Mouse (Mus musculus) kidney, embryonic 14.5 days (tissue): ENCODE measurements around the gene Ubtd1. TPM values are rescaled to one million over a fixed set of nuclear protein-coding genes. Genes with fewer than 3 reads are reported as not detected.

Experiments
- ATAC-seq: fragments of 200-750 bp; cut with Nextera tagmentation; 2 replicates; pipeline ENCODE4 v1.8.0; 2017; ENCODE audit warnings: moderate number of reproducible peaks, mild to moderate bottlenecking, moderate TSS enrichment, moderate library complexity; ENCODE audit not compliant: low FRiP score, low TSS enrichment
- H3K27ac ChIP-seq: fragments of 300-500 bp; sonication (generic); 2 replicates; pipeline ENCODE4 v1.5.1; 2014; ENCODE audit warnings: low read depth, mild to moderate bottlenecking, low read length, moderate library complexity, mixed read lengths
- H3K27me3 ChIP-seq: fragments of 300-500 bp; sonication (generic); 2 replicates; pipeline ENCODE4 v1.6.1; 2014; ENCODE audit warnings: mild to moderate bottlenecking, low read length; ENCODE audit not compliant: control insufficient read depth, insufficient read depth
- H3K36me3 ChIP-seq: fragments of 300-500 bp; sonication (generic); 2 replicates; pipeline ENCODE4 v1.6.1; 2014; ENCODE audit warnings: low read length, mixed read lengths; ENCODE audit not compliant: control insufficient read depth, insufficient read depth
- H3K4me1 ChIP-seq: fragments of 300-500 bp; sonication (generic); 2 replicates; pipeline ENCODE4 v1.6.1; 2014; ENCODE audit warnings: low read length, mixed read lengths; ENCODE audit not compliant: control insufficient read depth, insufficient read depth
- H3K4me2 ChIP-seq: fragments of 300-500 bp; sonication (generic); replicated peaks from 2 replicates; pipeline ENCODE4 v1.6.1; 2014; ENCODE audit warnings: low read depth, mild to moderate bottlenecking, low read length
- H3K4me3 ChIP-seq: fragments of 300-500 bp; sonication (generic); 2 replicates; pipeline ENCODE4 v1.5.1; 2014; ENCODE audit warnings: mild to moderate bottlenecking, low read length
- H3K9ac ChIP-seq: fragments of 300-500 bp; sonication (generic); 2 replicates; pipeline ENCODE4 v1.6.1; 2014; ENCODE audit warnings: low read depth, mild to moderate bottlenecking, low read length, moderate library complexity
- H3K9me3 ChIP-seq: fragments of 300-500 bp; sonication (generic); 2 replicates; pipeline ENCODE4 v1.6.1; 2016; ENCODE audit warnings: low read length; ENCODE audit not compliant: control insufficient read depth
- WGBS: fragments of 180-500 bp; shearing (Covaris S2); extraction: QIAGEN DNeasy Blood & Tissue Kit; methylation state at CpG from one replicate; pipeline ENCODE4 v1.1.7; 2014; 5-methylcytosine and 5-hydroxymethylcytosine counted together
- polyA plus RNA-seq: library from polyadenylated mRNA; unstranded; fragments of >200 nt; fragmentation: Nextera tagmentation; extraction: Ambion mirVana; gene quantifications from 2 replicates; pipeline ENCODE4 v1.2.1, GENCODE M21; 2014

Gene Ubtd1
- polyA plus RNA-seq, result 23.1 and 29.8 TPM in 2 replicates

- Histone ChIP-seq H3K9ac (peak within 1 kb of the TSS; percentile 92), H3K9me3 (no peaks in the 10 kb centered on the region), H3K4me3 (peak within 1 kb of the TSS; percentile 77), H3K4me2 (peak within 1 kb of the TSS; percentile 88), H3K4me1 (0 out of 2 replicates have a peak, but pooled peaks cover 3% of the 10 kb centered on the region), H3K27me3 (no peaks in the 10 kb centered on the region), H3K36me3 (no peaks in the 10 kb centered on the region), H3K27ac (peak within 1 kb of the TSS; percentile 84)
- no peak; the same call in 1 of the 2 replicates for ATAC-seq
- 0% methylated on average over 33 of the region's 33 CpGs for WGBS
These were observed at the start of gene Ubtd1 for GRCm38 (mm10) chr19:41981595-41981927. Ubtd1 (plus strand) TSS chr19:41981763.

GRCm38 (mm10) chr19:41932686-41933085 is 48.9 kb upstream of the Ubtd1 start:
- Histone ChIP-seq H3K4me3 (peak overlapping the region; percentile 87), H3K4me2 (peak overlapping the region; percentile 66), H3K27ac (peak overlapping the region; percentile 49; the same call in 1 of the 2 replicates), H3K9ac (peak overlapping the region; percentile 79), H3K4me1 (peaks cover 7% of the 10 kb centered on the region; the same call in 1 of the 2 replicates), H3K36me3 (peaks cover 22% of the 10 kb centered on the region), H3K9me3 (no peaks in the 10 kb centered on the region), H3K27me3 (no peaks in the 10 kb centered on the region)
- under 1% methylated on average over 28 of the region's 28 CpGs for WGBS
- ATAC-seq, result peak; percentile 6; the same call in 1 of the 2 replicates

GRCm38 (mm10) chr19:41933179-41934086 is 48.1 kb upstream of the Ubtd1 start, which contains the start of the genes Exosc1 and Zdhhc16:
Exosc1 (minus strand) TSS chr19:41933423.
Zdhhc16 (plus strand) TSS chr19:41933480.
- peak; percentile 100 for ATAC-seq
- Histone ChIP-seq H3K4me2 (peak within 1 kb of the TSS; percentile 66), H3K27me3 (no peaks in the 10 kb centered on the region), H3K4me3 (peak within 1 kb of the TSS; percentile 87), H3K36me3 (peaks cover 21% of the 10 kb centered on the region), H3K9me3 (no peaks in the 10 kb centered on the region), H3K4me1 (peaks cover 7% of the 10 kb centered on the region; the same call in 1 of the 2 replicates), H3K9ac (peak within 1 kb of the TSS; percentile 79), H3K27ac (peak within 1 kb of the TSS; percentile 49; the same call in 1 of the 2 replicates)
- WGBS, result under 1% methylated on average over 47 of the region's 47 CpGs

- H3K36me3 ChIP-seq, result peaks cover 22% of the 10 kb centered on the region
- H3K27ac ChIP-seq, result no peak overlapping the region
- H3K9ac ChIP-seq, result peak overlapping the region; percentile 79; the same call in 1 of the 2 replicates
- peaks cover 7% of the 10 kb centered on the region; the same call in 1 of the 2 replicates for H3K4me1 ChIP-seq
- no peaks in the 10 kb centered on the region for H3K9me3 ChIP-seq
- H3K27me3 ChIP-seq, result no peaks in the 10 kb centered on the region
- peak overlapping the region; percentile 66 for H3K4me2 ChIP-seq
- peak overlapping the region; percentile 87 for H3K4me3 ChIP-seq
- ATAC-seq, result no peak
- 16% methylated on average over 6 of the region's 6 CpGs for WGBS
These were observed 47.4 kb upstream of the Ubtd1 start for GRCm38 (mm10) chr19:41934124-41934523.

- no peak for ATAC-seq
- H3K4me3 ChIP-seq, result no peak overlapping the region
- H3K4me1 ChIP-seq, result peaks cover 7% of the 10 kb centered on the region; the same call in 1 of the 2 replicates
- no peaks in the 10 kb centered on the region for H3K27me3 ChIP-seq
- no peak overlapping the region for H3K9ac ChIP-seq
- WGBS, result 92% methylated on average over 1 of the region's 1 CpGs
- H3K27ac ChIP-seq, result no peak overlapping the region
- no peaks in the 10 kb centered on the region for H3K9me3 ChIP-seq
- H3K36me3 ChIP-seq, result peaks cover 31% of the 10 kb centered on the region
- no peak overlapping the region for H3K4me2 ChIP-seq
These were observed 45.6 kb upstream of the Ubtd1 start for GRCm38 (mm10) chr19:41935921-41936320.

- Histone ChIP-seq H3K9ac (no peak overlapping the region), H3K4me3 (no peak overlapping the region), H3K4me2 (no peak overlapping the region), H3K4me1 (peaks cover 7% of the 10 kb centered on the region; the same call in 1 of the 2 replicates), H3K9me3 (no peaks in the 10 kb centered on the region), H3K36me3 (peaks cover 52% of the 10 kb centered on the region), H3K27me3 (no peaks in the 10 kb centered on the region), H3K27ac (no peak overlapping the region)
- WGBS, result 92% methylated on average over 5 of the region's 5 CpGs
- no peak for ATAC-seq
These were observed 43.0 kb upstream of the Ubtd1 start for GRCm38 (mm10) chr19:41938539-41938938.

GRCm38 (mm10) chr19:41943841-41944240 is 37.7 kb upstream of the Ubtd1 start:
- no peaks in the 10 kb centered on the region for H3K4me1 ChIP-seq
- no peak overlapping the region for H3K9ac ChIP-seq
- WGBS, result 91% methylated on average over 7 of the region's 7 CpGs
- H3K27me3 ChIP-seq, result no peaks in the 10 kb centered on the region
- no peak overlapping the region for H3K27ac ChIP-seq
- no peak overlapping the region for H3K4me2 ChIP-seq
- no peak overlapping the region for H3K4me3 ChIP-seq
- H3K9me3 ChIP-seq, result 0 out of 2 replicates have a peak, but pooled peaks cover 2% of the 10 kb centered on the region
- no peak for ATAC-seq
- peaks cover 94% of the 10 kb centered on the region for H3K36me3 ChIP-seq

- no peak overlapping the region for H3K9ac ChIP-seq
- H3K9me3 ChIP-seq, result no peaks in the 10 kb centered on the region
- no peak overlapping the region for H3K4me3 ChIP-seq
- H3K27me3 ChIP-seq, result no peaks in the 10 kb centered on the region
- H3K4me2 ChIP-seq, result no peak overlapping the region
- no peak overlapping the region for H3K27ac ChIP-seq
- no peaks in the 10 kb centered on the region for H3K4me1 ChIP-seq
- peaks cover 98% of the 10 kb centered on the region for H3K36me3 ChIP-seq
- ATAC-seq, result no peak
- WGBS, result 80% methylated on average over 4 of the region's 4 CpGs
These were observed 29.3 kb upstream of the Ubtd1 start for GRCm38 (mm10) chr19:41952287-41952686.

- WGBS, result 87% methylated on average over 3 of the region's 3 CpGs
- ATAC-seq, result no peak
These were observed 28.0 kb upstream of the Ubtd1 start for GRCm38 (mm10) chr19:41953574-41953973.

More at GRCm38 (mm10) chr19:41953574-41953973, 28.0 kb upstream of the Ubtd1 start:
- Histone ChIP-seq H3K27me3 (no peaks in the 10 kb centered on the region), H3K4me2 (no peak overlapping the region), H3K27ac (no peak overlapping the region), H3K9ac (no peak overlapping the region), H3K4me3 (no peak overlapping the region), H3K36me3 (peaks cover 97% of the 10 kb centered on the region), H3K4me1 (no peaks in the 10 kb centered on the region), H3K9me3 (no peaks in the 10 kb centered on the region)
